Mouse (Mus musculus): Measurements from ENCODE around the gene Adcy3.

- TF ChIP-seq CTCF (IDR thresholded peaks at IDR 0.05; ENCODE audit: insufficient read depth, low read length) (no peak), POLR2A (IDR thresholded peaks at IDR 0.05; ENCODE audit: borderline replicate concordance, extremely low read depth, low read depth, low read length) (no peak)
Observed at GRCm38 (mm10) chr12:4184648-4185047, 51.7 kb downstream of the Adcy3 start.
